Mouse (Mus musculus): ENCODE data around the gene Ptprm.

Gene Ptprm

GRCm38 (mm10) chr17:66720992-66721351, 633.3 kb downstream of the Ptprm start:
- no peak for DNase-seq (ENCODE audit: inconsistent ontology term)

DNA sequence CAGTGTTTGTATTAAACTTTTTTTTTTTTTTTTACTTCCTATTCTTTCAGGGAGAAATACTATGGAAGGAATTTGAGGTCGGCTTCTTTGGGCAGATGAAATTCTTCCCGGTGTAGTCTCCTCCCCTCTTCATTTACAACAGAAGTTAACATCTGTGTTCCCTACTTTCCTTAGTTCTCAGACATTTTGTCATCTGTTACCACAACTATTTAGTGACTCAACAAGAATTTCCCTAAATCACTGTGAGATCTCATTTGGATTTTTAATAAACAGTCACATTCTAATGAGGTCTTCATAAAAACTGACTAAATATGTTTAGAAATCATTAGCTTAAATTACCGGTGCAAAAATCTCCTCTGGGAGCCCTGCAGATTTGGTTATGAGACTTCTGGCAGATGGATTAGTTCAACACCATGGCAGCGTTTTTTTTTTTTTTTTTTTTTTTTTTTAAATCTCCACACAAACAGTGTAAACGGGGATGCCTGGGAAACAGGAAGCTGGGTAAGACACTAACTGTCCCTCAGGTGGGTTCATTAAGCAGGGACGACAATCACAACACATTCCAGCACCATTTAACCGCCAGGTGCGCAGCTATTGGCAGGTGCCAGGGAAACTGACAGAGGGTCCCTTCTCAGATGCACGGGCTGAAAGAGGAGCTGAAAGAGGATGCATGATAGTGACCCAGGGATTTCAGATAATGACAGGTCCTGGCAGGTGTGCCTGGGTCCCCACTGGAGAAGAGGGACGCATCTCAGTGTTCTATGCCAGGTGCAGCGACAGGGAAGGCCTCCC, 633.9 kb downstream of the Ptprm start:
- peak; percentile 97 for DNase-seq (ENCODE audit: inconsistent ontology term)

DNA sequence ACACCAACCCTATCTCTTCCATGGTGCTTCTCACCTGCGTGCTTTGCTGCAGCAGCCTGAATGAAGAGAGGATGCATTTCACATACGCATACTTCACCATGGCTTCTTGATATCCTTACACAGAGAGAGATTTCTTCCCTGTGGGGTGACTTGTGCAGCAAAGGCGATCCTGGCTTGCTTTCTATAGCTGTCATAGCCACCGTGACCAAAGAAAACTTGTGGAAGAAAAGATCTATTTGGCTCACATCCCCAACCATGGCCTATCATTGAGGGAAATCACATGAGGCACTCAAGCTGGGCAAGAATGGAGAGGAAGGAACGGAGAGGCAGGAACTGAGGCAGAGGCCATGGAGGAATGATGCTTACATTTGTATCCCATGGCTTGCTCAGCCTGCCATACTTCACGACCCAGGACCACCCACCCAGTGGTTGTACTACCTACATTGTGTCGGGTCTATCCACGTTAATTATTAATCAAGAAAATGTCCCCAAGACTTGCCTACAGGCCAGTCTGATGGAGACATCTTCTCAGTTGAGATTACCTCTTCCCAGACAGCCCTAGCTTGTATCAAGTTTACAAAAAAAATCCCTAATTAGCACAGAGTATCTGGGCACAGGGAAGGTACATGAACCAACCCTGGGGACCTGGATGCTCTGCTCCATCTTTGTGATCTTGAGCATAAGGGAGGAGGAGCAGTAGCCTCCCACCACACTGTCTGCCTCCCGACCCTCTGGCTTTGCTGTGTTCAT, 641.6 kb downstream of the Ptprm start:
- peak; percentile 63 for DNase-seq (ENCODE audit: inconsistent ontology term)

DNA sequence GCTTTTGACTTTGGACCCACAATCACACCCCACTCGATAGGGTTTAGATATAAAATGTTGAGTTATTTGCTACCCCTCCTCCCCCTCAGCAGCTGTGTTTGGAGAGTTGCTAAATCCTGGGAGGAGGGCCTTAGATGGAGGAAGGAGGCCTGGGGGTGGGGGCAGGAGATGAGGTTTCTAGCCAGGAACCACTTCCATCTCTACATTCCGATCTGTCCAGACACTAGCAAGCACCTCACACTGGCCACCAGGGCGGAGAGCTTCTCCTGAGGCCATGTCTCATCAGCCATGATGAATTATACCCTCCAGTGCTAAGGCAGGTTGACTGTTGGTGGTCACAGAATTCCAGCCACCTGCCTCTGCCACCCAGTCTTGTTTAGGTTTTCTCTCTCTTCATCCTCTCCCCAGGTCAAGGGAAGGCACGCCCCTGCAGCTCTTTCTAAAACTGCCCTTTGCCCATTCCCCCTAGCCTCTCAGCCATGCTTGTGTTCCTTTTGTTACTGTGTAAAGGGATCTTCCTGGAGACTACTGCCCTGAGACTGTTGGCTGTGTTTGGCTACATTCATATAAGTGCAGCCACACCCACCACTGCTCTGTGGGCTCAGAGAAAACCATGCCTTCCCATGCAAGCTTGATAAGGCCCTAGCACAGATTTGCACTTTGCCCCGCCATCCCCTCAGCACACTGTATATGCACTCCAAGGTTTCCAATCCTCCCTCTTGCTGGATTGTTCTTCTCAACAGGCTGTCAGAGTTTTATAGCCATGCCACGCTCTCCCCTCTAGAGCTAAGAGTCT, 642.8 kb downstream of the Ptprm start:
- no peak for DNase-seq (ENCODE audit: inconsistent ontology term)

- DNase-seq (ENCODE audit: inconsistent ontology term): no peak
Observed at GRCm38 (mm10) chr17:66710568-66710967, 643.7 kb downstream of the Ptprm start.

GRCm38 (mm10) chr17:66708748-66709147, 645.5 kb downstream of the Ptprm start:
- no peak for DNase-seq (ENCODE audit: inconsistent ontology term)

- DNase-seq (ENCODE audit: inconsistent ontology term): no peak
Observed at GRCm38 (mm10) chr17:66707684-66708083, 646.6 kb downstream of the Ptprm start.

DNA sequence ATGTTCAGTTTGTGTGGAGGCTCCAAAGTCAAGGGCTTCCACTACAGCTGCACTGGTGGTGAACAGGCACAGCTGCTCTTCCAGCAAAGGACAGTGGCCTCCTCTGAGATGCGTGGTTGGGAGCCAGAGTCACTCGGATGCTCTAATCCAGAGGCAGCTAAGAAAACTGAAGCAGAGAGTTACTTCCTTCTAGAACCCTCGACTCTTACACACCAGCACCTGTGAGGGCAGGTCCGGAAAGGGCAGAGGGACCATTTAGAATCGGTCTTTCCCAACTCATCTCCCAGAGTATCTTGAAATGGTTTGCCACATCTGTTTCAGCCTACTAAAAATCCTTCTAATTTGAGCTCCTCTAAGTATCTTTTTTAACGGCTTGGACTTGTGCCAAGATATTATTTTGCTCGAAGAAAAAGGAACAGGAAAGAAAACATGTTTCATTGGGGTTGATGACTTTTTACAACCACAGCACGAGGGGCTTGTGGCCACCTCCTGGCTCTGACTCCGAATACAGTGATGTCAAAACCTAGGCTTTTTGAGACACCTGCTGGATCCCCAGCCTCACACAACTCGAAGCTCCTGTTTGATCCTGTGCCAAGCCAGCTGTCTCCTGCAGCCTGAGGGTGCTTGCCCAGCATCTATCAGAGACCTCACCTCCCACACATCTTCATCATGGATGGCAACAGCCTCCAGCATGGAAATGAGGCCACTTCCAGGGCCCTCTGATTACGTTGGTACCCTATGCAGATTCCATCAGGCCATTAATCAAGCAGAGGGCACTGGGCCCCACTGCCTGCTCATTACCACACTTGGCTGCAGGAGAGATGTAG, 652.7 kb downstream of the Ptprm start:
- peak; percentile 67 for DNase-seq (ENCODE audit: inconsistent ontology term)

DNA sequence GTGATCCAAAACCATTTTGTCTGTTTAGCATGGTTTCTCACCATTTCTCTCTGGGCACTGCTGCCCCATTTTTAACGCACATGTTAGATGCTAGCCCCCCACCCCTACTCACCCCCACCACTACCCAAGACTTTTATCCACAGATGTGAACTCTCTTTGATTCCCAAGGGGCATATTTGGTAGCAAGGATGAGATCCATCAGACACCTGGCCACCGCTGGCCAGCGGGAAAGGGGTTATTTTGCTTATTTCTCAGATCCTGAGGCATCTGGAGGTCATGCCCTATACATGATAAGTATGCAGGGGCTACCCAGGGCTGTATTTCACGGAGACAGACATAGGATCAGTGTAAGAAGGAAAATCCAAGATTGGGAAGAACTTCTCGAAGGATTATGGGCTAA, 654.4 kb downstream of the Ptprm start:
- DNase-seq (ENCODE audit: inconsistent ontology term): no peak

- DNase-seq (ENCODE audit: inconsistent ontology term): no peak
Observed at GRCm38 (mm10) chr17:66697650-66698049, 656.6 kb downstream of the Ptprm start.

DNA sequence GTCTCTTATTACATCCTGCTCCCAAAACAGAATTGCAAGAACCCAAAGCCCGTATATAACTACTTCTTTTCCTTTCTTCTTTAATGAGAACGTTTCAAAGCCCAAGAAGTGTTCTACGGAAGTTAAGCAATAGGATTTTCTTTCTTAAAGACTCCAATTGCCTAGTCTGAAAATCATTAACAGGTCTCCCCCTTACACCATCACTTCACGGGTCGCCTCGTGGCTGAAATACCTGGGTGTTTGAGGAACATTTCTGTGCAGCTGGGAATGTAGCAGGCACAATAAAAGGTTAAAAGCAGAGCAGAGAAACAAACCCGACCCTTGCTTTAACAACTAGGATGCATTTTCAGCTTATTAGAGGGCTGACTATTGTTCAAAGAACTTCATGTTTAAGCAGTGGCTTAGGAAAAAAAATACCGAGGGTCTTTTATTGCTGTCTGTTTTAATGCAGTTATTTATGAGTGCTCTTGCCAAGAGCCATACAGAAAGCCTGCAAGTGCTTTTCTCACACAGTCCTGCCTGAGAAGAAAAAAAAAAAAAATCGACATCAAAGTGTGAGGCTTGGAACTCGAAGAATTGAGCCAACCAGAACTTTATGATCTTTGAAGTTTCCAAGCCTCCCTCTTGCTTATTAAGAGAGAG, 657.6 kb downstream of the Ptprm start:
- no peak for DNase-seq (ENCODE audit: inconsistent ontology term)

- DNase-seq (ENCODE audit: inconsistent ontology term): no peak
Observed at GRCm38 (mm10) chr17:66694326-66694725, 659.9 kb downstream of the Ptprm start.

GRCm38 (mm10) chr17:66693676-66694304, 660.5 kb downstream of the Ptprm start:
- DNase-seq (ENCODE audit: inconsistent ontology term): peak; percentile 89

GRCm38 (mm10) chr17:66692941-66693675, 661.1 kb downstream of the Ptprm start:
- DNase-seq (ENCODE audit: inconsistent ontology term): peak; percentile 56

DNA sequence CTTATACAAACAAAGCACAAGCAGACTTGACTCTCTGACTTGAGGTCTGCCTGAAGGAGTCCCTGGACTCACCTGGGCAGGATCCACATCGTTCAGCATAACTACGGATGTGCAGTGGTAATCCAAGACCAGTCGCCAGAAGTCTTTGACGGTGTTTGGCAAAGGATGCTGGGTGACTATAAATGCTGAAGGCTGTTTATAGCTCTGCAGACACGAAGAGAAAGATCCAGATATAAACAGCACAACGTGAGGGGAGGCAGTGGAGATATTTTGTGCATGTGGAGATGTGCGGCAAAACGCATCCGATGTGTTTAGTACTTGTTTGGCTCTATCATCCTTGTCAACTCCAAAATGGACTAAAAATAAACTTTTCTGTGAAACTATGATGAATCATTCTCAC, 666.1 kb downstream of the Ptprm start:
- no peak for DNase-seq (ENCODE audit: inconsistent ontology term)

GRCm38 (mm10) chr17:66687543-66687942, 666.7 kb downstream of the Ptprm start:
- no peak for DNase-seq (ENCODE audit: inconsistent ontology term)

- DNase-seq (ENCODE audit: inconsistent ontology term): peak; percentile 94
Observed at GRCm38 (mm10) chr17:66686701-66687489, 667.4 kb downstream of the Ptprm start.

DNA sequence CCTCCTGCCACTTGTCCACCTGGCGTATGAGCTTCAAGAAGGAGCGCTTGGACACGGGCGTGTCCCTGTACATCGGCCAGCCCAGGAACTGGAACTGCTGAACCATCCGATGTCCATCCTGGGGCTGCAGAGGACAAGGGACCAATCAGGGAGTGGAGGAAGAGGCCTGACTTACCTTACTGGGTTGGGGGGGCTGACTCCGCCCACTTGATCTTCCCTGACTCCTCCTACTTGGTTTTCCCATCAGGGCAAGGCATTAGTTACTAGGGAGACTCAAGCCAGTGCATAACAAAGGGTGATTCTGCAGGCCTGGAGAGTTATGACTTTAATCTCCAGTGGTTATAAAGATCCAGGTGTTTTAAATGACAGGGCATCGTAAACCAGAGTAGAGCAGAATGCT, 670.8 kb downstream of the Ptprm start:
- DNase-seq (ENCODE audit: inconsistent ontology term): no peak

- DNase-seq (ENCODE audit: inconsistent ontology term): peak; percentile 30
Observed at GRCm38 (mm10) chr17:66680662-66681061, 673.6 kb downstream of the Ptprm start.

Measured in Muller cell, postnatal 12 days (primary cell).